Mouse (Mus musculus): ENCODE results near the gene Kcnh2.

Kcnh2 gene

DNA sequence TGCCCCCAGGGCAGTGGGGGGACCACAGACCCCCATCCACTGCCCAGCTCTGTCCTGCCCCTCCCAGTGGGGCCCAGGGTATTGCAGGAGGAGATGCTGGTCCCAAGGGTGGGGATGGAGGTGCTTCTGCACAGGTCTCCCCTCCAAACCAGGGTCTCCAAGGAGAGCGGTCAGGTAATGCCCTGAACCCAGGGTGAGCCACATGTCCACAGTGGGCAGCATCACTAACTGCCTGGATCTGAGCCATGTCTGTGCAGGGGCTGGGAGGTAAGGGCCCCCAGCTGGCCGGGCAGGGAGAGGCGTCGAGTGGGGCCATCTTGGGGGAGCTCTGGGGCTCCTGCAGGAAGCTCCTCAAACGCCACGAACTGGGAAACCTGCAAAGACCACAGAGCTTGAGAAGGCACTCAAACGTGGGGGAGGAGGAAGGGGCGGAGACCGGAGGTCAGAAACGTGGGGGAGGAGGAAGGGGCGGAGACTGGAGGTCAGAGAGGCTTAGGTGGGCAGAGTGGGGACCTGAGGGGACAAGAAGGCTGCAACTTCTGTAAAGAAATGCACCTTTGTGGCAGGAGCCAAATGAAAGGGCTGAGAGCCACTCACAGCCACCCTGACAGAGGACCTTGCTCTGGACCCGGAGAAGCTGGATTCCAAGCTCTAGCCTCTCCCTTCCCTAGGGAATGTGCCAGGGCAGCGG lies 31.5 kb downstream of the Kcnh2 start:
- DNase-seq (ENCODE audit: low spot score): no peak

- DNase-seq (ENCODE audit: low spot score): no peak
These were observed 42.2 kb downstream of the Kcnh2 start for GRCm38 (mm10) chr5:24309223-24309622.

DNA sequence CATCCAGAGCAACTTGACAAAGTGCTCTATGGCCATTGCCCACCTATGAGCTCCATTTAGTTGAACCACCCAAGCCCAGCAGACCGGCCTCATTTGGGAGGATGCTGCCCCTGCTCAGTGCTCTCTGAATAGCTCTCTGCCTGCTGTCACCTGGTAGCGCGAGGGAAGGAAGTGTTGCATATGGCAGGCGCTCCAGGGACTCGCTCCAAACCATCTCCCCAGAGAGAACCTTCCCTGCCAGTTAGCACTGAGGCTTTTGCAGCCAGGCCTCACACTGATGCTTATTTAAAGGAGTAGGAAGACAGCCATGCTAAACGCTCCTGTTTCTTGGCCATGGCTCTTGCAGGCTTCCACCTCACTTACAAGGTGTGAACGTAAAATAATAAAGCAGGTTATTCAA lies 42.8 kb downstream of the Kcnh2 start:
- no peak for DNase-seq (ENCODE audit: low spot score)

GRCm38 (mm10) chr5:24307118-24307777 lies 44.2 kb downstream of the Kcnh2 start:
- DNase-seq (ENCODE audit: low spot score): no peak

DNA sequence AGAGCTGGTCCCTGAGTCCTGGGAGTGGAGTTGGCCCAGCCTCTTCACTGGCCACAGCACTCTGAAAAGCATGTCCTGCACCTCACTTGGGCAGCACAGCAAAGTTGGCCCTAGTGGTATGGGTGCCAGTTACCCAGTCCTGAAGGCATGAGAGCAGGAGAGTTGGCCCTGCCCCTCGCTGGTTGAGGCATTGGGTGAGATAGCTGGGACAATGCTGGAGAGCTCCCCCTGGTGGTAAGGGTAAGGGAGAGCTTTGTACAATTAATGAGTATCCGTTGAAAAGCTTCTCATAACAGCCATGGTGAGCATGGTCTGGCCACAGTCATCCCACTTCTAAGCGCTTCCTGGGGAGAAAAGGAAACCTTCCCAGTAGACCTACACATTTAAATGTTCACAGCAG lies 48.2 kb downstream of the Kcnh2 start:
- DNase-seq (ENCODE audit: low spot score): no peak

- DNase-seq (ENCODE audit: low spot score): no peak
These were observed 51.4 kb downstream of the Kcnh2 start for GRCm38 (mm10) chr5:24299845-24300589.

DNA sequence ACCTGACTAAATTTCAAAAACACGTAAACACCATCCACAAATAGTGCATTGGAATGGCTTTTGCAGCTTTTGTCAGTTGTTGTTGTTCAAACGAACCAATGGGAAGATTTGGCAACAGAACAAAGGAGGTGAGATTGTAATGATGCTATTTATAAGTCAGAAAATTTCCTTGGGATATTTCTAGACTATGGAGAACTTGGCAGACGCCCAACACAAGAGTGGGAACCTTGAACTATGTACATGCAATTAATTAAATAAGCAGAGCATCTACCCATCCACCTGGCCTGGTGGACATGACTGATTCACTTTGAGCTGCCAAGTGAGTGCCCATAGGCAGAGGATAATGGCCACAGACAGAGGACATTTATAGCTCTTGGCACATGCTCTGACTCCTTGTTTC lies 59.5 kb downstream of the Kcnh2 start:
- DNase-seq (ENCODE audit: low spot score): no peak

GRCm38 (mm10) chr5:24286221-24286970 lies 65.0 kb downstream of the Kcnh2 start:
- DNase-seq (ENCODE audit: low spot score): no peak

- no peak for DNase-seq (ENCODE audit: low spot score)
These were observed 67.3 kb downstream of the Kcnh2 start for GRCm38 (mm10) chr5:24284145-24284544.

DNA sequence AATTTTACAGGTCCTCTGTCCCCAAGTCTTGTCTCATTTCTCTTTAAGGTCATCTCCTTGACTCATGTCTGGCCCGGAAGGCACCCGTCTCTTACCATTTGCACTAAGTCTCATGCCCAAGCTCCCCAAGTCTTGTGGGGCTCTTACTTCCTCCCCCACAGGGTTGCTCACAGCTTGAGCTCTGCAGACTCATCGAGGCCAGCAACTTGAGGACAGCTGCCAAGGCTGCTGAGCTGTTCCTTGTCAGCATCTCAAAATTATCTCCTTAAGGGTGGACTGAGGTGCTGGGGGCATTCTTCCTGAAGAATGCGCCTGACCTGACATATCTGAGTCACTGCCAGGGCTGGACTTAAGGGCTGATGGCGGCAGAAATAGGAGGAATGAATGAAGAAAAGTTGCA lies 68.2 kb downstream of the Kcnh2 start:
- DNase-seq (ENCODE audit: low spot score): no peak

- DNase-seq (ENCODE audit: low spot score): no peak
These were observed 70.9 kb downstream of the Kcnh2 start for GRCm38 (mm10) chr5:24280523-24280922.

- DNase-seq (ENCODE audit: low spot score): no peak
These were observed 71.9 kb downstream of the Kcnh2 start for GRCm38 (mm10) chr5:24279527-24279926.

- no peak for DNase-seq (ENCODE audit: low spot score)
These were observed 73.2 kb downstream of the Kcnh2 start for GRCm38 (mm10) chr5:24278206-24278605.

- no peak for DNase-seq (ENCODE audit: low spot score)
These were observed 77.5 kb downstream of the Kcnh2 start for GRCm38 (mm10) chr5:24273683-24274621.

- no peak for DNase-seq (ENCODE audit: low spot score)
These were observed 80.5 kb downstream of the Kcnh2 start for GRCm38 (mm10) chr5:24270941-24271340.
